Mouse (Mus musculus): ENCODE results near the gene Gfra1.

GRCm38 (mm10) chr19:58452941-58453551, 2.7 kb downstream of the Gfra1 start:
- no peak for TF ChIP-seq MAFK (IDR thresholded peaks at IDR 0.05; ENCODE audit: insufficient read depth, low read depth, low read length)
- no peak for TF ChIP-seq ZNF384 (IDR thresholded peaks at IDR 0.05; ENCODE audit: low read depth, low read length)
- TF ChIP-seq CHD2 (IDR thresholded peaks at IDR 0.05; ENCODE audit: low read depth, low read length), result no peak
- TF ChIP-seq ZC3H11A (IDR thresholded peaks at IDR 0.05; ENCODE audit: borderline replicate concordance, low read depth, low read length), result no peak
